Mouse (Mus musculus) hindbrain, embryonic 16.5 days (tissue): ENCODE data around the gene Hps4. TPM values are rescaled to one million over a fixed set of nuclear protein-coding genes. Genes with fewer than 3 reads are reported as not detected.
"Not testable (repeated sequence)": the region's sequence is repeated elsewhere in the genome, so short reads cannot be mapped to it uniquely, and the experiment has no call there.

Experiments
- ATAC-seq: fragments of 200-750 bp; cut with Nextera tagmentation; 2 replicates; pipeline ENCODE4 v1.8.0; 2017; ENCODE audit warnings: moderate TSS enrichment, moderate library complexity
- H3K27ac ChIP-seq: fragments of 300-500 bp; sonication (generic); 2 replicates; pipeline ENCODE4 v1.5.1; 2014; ENCODE audit warnings: low read depth, mild to moderate bottlenecking, control low read depth, low read length, moderate library complexity
- H3K27me3 ChIP-seq: fragments of 300-500 bp; sonication (generic); replicated peaks from 2 replicates; pipeline ENCODE4 v1.6.1; 2014; ENCODE audit warnings: low read length; ENCODE audit not compliant: control insufficient read depth, insufficient read depth
- H3K36me3 ChIP-seq: fragments of 300-500 bp; sonication (generic); 2 replicates; pipeline ENCODE4 v1.6.1; 2014; ENCODE audit warnings: mild to moderate bottlenecking, low read length, moderate library complexity, mixed read lengths; ENCODE audit not compliant: control insufficient read depth, insufficient read depth
- H3K4me1 ChIP-seq: fragments of 300-500 bp; sonication (generic); 2 replicates; pipeline ENCODE4 v1.6.1; 2014; ENCODE audit warnings: low read depth, low read length; ENCODE audit not compliant: control insufficient read depth, insufficient read depth
- H3K4me2 ChIP-seq: fragments of 300-500 bp; sonication (generic); 2 replicates; pipeline ENCODE4 v1.6.1; 2014; ENCODE audit warnings: mild to moderate bottlenecking, low read length, control low read depth, moderate library complexity
- H3K4me3 ChIP-seq: fragments of 300-500 bp; sonication (generic); 2 replicates; pipeline ENCODE4 v1.5.1; 2014; ENCODE audit warnings: mild to moderate bottlenecking, low read length, control low read depth, moderate library complexity
- H3K9ac ChIP-seq: fragments of 300-500 bp; sonication (generic); 2 replicates; pipeline ENCODE4 v1.6.1; 2014; ENCODE audit warnings: low read depth, mild to moderate bottlenecking, control low read depth, low read length, moderate library complexity
- H3K9me3 ChIP-seq: fragments of 300-500 bp; sonication (generic); 2 replicates; pipeline ENCODE4 v1.6.1; 2014; ENCODE audit warnings: mild to moderate bottlenecking, low read length, moderate library complexity; ENCODE audit not compliant: control insufficient read depth
- WGBS: fragments of 180-500 bp; shearing (Covaris S2); extraction: QIAGEN DNeasy Blood & Tissue Kit; methylation state at CpG from one replicate; pipeline ENCODE4 v1.1.7; 2014; 5-methylcytosine and 5-hydroxymethylcytosine counted together
- polyA plus RNA-seq: library from polyadenylated mRNA; unstranded; fragments of >200 nt; fragmentation: Nextera tagmentation; extraction: Ambion mirVana; gene quantifications from 2 replicates; pipeline ENCODE4 v1.2.1, GENCODE M21; 2015

Hps4 gene
- polyA plus RNA-seq, 1 experiment from 2014 or later: 37.4 TPM

- peak within 1 kb of the TSS; percentile 85 for H3K27ac ChIP-seq
- no peaks in the 10 kb centered on the region for H3K27me3 ChIP-seq
- no peaks in the 10 kb centered on the region for H3K9me3 ChIP-seq
- 1% methylated on average over 54 of the region's 67 CpGs for WGBS
- H3K4me3 ChIP-seq: peak within 1 kb of the TSS; percentile 71
- peaks cover 6% of the 10 kb centered on the region; the same call in 1 of the 2 replicates for H3K36me3 ChIP-seq
- H3K4me2 ChIP-seq: peak within 1 kb of the TSS; percentile 78
- H3K9ac ChIP-seq: peak within 1 kb of the TSS; percentile 84
- peak; percentile 89 for ATAC-seq
- H3K4me1 ChIP-seq: peaks cover 31% of the 10 kb centered on the region
Measured at GRCm38 (mm10) chr5:112394779-112395443, 52.0 kb downstream of the Hps4 start, which contains the start of gene Asphd2. Asphd2 (minus strand) TSS chr5:112394866.

GRCm38 (mm10) chr5:112396066-112396465 is 53.2 kb downstream of the Hps4 start:
- peaks cover 24% of the 10 kb centered on the region for H3K4me1 ChIP-seq
- no peak for ATAC-seq
- H3K4me3 ChIP-seq: no peak overlapping the region
- no peak overlapping the region for H3K9ac ChIP-seq
- 59% methylated on average over 18 of the region's 18 CpGs for WGBS
- no peak overlapping the region for H3K27ac ChIP-seq
- H3K36me3 ChIP-seq: peaks cover 3% of the 10 kb centered on the region; the same call in 1 of the 2 replicates
- H3K9me3 ChIP-seq: no peaks in the 10 kb centered on the region
- no peaks in the 10 kb centered on the region for H3K27me3 ChIP-seq
- no peak overlapping the region for H3K4me2 ChIP-seq

- H3K4me3 ChIP-seq: no peak overlapping the region
- peaks cover 5% of the 10 kb centered on the region; the same call in 1 of the 2 replicates for H3K4me1 ChIP-seq
- no peaks in the 10 kb centered on the region for H3K9me3 ChIP-seq
- H3K27ac ChIP-seq: no peak overlapping the region
- 75% methylated on average over 10 of the region's 10 CpGs for WGBS
- ATAC-seq: no peak
- no peaks in the 10 kb centered on the region for H3K27me3 ChIP-seq
- H3K36me3 ChIP-seq: no peaks in the 10 kb centered on the region
- no peak overlapping the region for H3K9ac ChIP-seq
- H3K4me2 ChIP-seq: no peak overlapping the region
Measured at GRCm38 (mm10) chr5:112399284-112399683, 56.4 kb downstream of the Hps4 start.

- no peak for ATAC-seq
- WGBS: 72% methylated on average over 3 of the region's 3 CpGs
- no peak overlapping the region for H3K9ac ChIP-seq
Measured at GRCm38 (mm10) chr5:112402437-112402836, 59.6 kb downstream of the Hps4 start.

GRCm38 (mm10) chr5:112406017-112406416 is 63.1 kb downstream of the Hps4 start:
- 67% methylated on average over 3 of the region's 3 CpGs for whole genome bisulfite sequencing

More at GRCm38 (mm10) chr5:112402437-112402836, 59.6 kb downstream of the Hps4 start:
- no peak overlapping the region for H3K4me3 ChIP-seq
- H3K27ac ChIP-seq: no peak overlapping the region
- no peak overlapping the region for H3K4me2 ChIP-seq
- H3K9me3 ChIP-seq: no peaks in the 10 kb centered on the region
- no peaks in the 10 kb centered on the region for H3K36me3 ChIP-seq
- H3K27me3 ChIP-seq: no peaks in the 10 kb centered on the region
- H3K4me1 ChIP-seq: no peaks in the 10 kb centered on the region

GRCm38 (mm10) chr5:112409274-112409673 is 66.4 kb downstream of the Hps4 start:
- Histone ChIP-seq H3K36me3 (no peaks in the 10 kb centered on the region), H3K9me3 (no peaks in the 10 kb centered on the region), H3K4me2 (no peak overlapping the region), H3K4me1 (peaks cover 22% of the 10 kb centered on the region), H3K4me3 (no peak overlapping the region), H3K9ac (no peak overlapping the region), H3K27ac (no peak overlapping the region), H3K27me3 (no peaks in the 10 kb centered on the region)
- no peak for ATAC-seq
- 41% methylated on average over 5 of the region's 5 CpGs for WGBS

More at GRCm38 (mm10) chr5:112406017-112406416, 63.1 kb downstream of the Hps4 start:
- no peaks in the 10 kb centered on the region for H3K27me3 ChIP-seq
- no peaks in the 10 kb centered on the region for H3K36me3 ChIP-seq
- no peak overlapping the region for H3K27ac ChIP-seq
- H3K9me3 ChIP-seq: no peaks in the 10 kb centered on the region
- no peak overlapping the region for H3K4me3 ChIP-seq
- H3K9ac ChIP-seq: no peak overlapping the region
- no peak overlapping the region for H3K4me2 ChIP-seq
- peaks cover 8% of the 10 kb centered on the region for H3K4me1 ChIP-seq
- ATAC-seq: no peak

- H3K4me1 ChIP-seq: peaks cover 22% of the 10 kb centered on the region
- H3K9me3 ChIP-seq: no peaks in the 10 kb centered on the region
- peak; percentile 19; the same call in 1 of the 2 replicates for ATAC-seq
- peak overlapping the region; percentile 25 for H3K4me2 ChIP-seq
- peak overlapping the region; percentile 66 for H3K27ac ChIP-seq
- no peak overlapping the region for H3K4me3 ChIP-seq
- 17% methylated on average over 11 of the region's 11 CpGs for WGBS
- H3K36me3 ChIP-seq: no peaks in the 10 kb centered on the region
- no peaks in the 10 kb centered on the region for H3K27me3 ChIP-seq
- H3K9ac ChIP-seq: no peak overlapping the region; the same call in 1 of the 2 replicates
Measured at GRCm38 (mm10) chr5:112411072-112411471, 68.2 kb downstream of the Hps4 start.

DNA sequence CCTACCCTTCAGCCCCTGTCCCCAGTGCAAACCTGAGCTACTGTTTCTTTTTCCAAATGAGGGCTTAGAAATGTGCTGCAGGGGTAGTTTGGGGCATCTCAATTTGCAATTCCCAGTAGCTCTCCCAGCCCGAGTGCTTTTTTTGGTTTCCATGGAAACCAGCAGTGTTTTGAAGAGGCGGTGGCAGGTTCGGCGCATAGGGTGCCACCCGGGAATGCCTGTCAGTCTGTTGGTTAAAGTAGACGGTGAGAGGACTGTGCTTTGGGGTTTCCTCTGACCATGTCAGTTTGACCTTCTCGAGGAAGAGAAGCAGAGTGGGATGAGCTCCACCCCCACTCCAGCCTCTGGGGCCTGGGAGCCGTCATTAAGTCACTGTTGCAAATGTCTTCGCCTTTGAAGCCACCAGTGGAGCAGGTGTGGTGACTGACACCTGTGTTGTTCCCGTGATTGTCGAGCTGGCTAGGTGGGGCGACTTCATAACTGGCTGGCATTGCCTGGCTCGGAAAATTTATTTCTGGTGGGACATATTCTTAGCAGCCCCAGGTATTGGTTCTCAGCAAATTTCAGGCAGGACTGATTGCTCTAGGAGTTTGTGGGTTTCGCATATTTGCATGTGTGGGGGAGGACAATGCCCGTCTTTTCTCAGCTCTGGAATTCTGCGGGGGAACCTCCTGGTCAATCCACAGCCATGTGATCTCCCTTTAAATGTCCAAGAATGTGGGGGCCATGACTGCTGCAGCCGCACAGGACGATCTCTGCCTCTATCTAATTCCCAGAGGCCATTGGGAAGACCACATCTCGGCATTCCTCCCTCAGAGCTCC is 68.8 kb downstream of the Hps4 start:
- ATAC-seq: peak; percentile 81
- WGBS: 9% methylated on average over 19 of the region's 19 CpGs
- H3K9ac ChIP-seq: no peak overlapping the region; the same call in 1 of the 2 replicates
- peaks cover 28% of the 10 kb centered on the region for H3K4me1 ChIP-seq
- no peaks in the 10 kb centered on the region for H3K9me3 ChIP-seq
- H3K4me2 ChIP-seq: peak overlapping the region; percentile 25
- peak overlapping the region; percentile 66 for H3K27ac ChIP-seq
- no peaks in the 10 kb centered on the region for H3K36me3 ChIP-seq
- H3K27me3 ChIP-seq: no peaks in the 10 kb centered on the region
- no peak overlapping the region for H3K4me3 ChIP-seq

DNA sequence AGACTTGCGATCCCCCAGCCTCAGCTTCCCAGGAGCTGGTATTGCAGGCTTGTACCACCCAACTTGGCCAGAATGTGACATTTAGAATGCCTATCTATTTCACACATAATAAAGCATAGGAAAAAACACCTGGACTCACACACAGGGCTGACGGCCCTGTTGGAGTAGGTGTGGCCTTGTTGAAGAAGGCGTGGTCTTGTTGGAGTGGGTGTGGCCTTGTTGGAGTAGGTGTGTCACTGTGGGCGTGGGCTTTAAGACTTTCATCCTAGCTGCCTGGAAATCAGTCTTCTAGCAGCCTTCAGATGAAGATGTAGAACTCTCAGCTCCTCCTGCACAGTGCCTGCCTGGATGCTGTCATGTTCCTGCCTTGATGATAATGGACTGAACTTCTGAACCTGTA is 69.9 kb downstream of the Hps4 start:
- H3K36me3 ChIP-seq, ATAC-seq, H3K9ac ChIP-seq, H3K4me2 ChIP-seq, H3K27me3 ChIP-seq, H3K9me3 ChIP-seq, H3K4me3 ChIP-seq, H3K27ac ChIP-seq: not testable (repeated sequence)
- 82% methylated on average over 4 of the region's 4 CpGs for WGBS
- H3K4me1 ChIP-seq: peaks cover 31% of the 10 kb centered on the region
